Mouse (Mus musculus): ENCODE data around the gene Qrich2.

GRCm38 (mm10) chr11:116424621-116425407, 41.2 kb downstream of the Qrich2 start:
- TF ChIP-seq POLR2A (IDR thresholded peaks at IDR 0.05; ENCODE audit: insufficient read depth, low read length) (no peak), CTCF (IDR thresholded peaks at IDR 0.05; ENCODE audit: low read depth, low read length) (no peak), EP300 (IDR thresholded peaks at IDR 0.05; ENCODE audit: insufficient read depth, low read depth, low read length) (0 out of 2 replicates have a peak, but pooled peaks have one; percentile 11)

Data from ES-Bruce4 (cell line).